Mouse (Mus musculus) heart, adult 2 months (tissue): ENCODE results near the gene Gm10837. TPM values are rescaled to one million over a fixed set of nuclear protein-coding genes. Genes with fewer than 3 reads are reported as not detected.

Experiments used
- DNase-seq, 2 experiments: peaks; one replicate each; pipeline ENCODE4 v3.0.0; 2021
- H3K27ac ChIP-seq: fragments of 200-600 bp; 2 replicates; pipeline ENCODE4 v1.8.1; 2022
- H3K27me3 ChIP-seq: fragments of 200-500 bp; 2 replicates; pipeline ENCODE4 v1.6.1; 2012; ENCODE audit warnings: mild to moderate bottlenecking, low read length, inconsistent platforms, mixed read lengths; ENCODE audit not compliant: control insufficient read depth, insufficient read depth
- H3K36me3 ChIP-seq: fragments of 200-500 bp; 2 replicates; pipeline ENCODE4 v1.6.1; 2012; ENCODE audit warnings: low read length, inconsistent platforms; ENCODE audit not compliant: control insufficient read depth, insufficient read depth
- H3K4me1 ChIP-seq: fragments of 200-500 bp; 2 replicates; pipeline ENCODE4 v1.6.1; 2011; ENCODE audit warnings: low read length; ENCODE audit not compliant: control insufficient read depth, insufficient read depth
- H3K4me3 ChIP-seq: fragments of 200-600 bp; 2 replicates; pipeline ENCODE4 v1.8.1; 2022
- H3K79me2 ChIP-seq: fragments of 200-500 bp; replicated peaks from 2 replicates; pipeline ENCODE4 v1.6.1; 2012; ENCODE audit warnings: mild to moderate bottlenecking, inconsistent platforms, low read length, moderate library complexity, mixed read lengths; ENCODE audit not compliant: control insufficient read depth, insufficient read depth
- H3K9ac ChIP-seq: fragments of 200-500 bp; 2 replicates; pipeline ENCODE4 v1.6.1; 2012; ENCODE audit warnings: low read depth, mild to moderate bottlenecking, control low read depth, inconsistent platforms, low read length, mixed read lengths
- CTCF ChIP-seq: fragments of 200-600 bp; IDR thresholded peaks from 2 replicates; pipeline ENCODE4 v1.8.1; 2022; ENCODE audit warnings: antibody characterized with exemption, mild to moderate bottlenecking, moderate library complexity
- EP300 ChIP-seq: fragments of 200-500 bp; IDR thresholded peaks from 2 replicates; pipeline ENCODE4 v1.6.1; 2011; ENCODE audit warnings: low read depth, low read length, control low read depth; ENCODE audit not compliant: insufficient read depth
- POLR2A ChIP-seq: fragments of 200-500 bp; IDR thresholded peaks from 2 replicates; pipeline ENCODE4 v1.6.1; 2011; ENCODE audit warnings: mild to moderate bottlenecking, low read depth, low read length, control low read depth; ENCODE audit not compliant: insufficient read depth
- WGBS: fragments of 180-500 bp; shearing (Covaris S2); methylation state at CpG from one replicate; pipeline ENCODE4 v1.1.7; 2018; 5-methylcytosine and 5-hydroxymethylcytosine counted together
- intact Hi-C: fragments of 180-260 bp; cut with DNase I; formaldehyde crosslinking; loops from one replicate; pipeline ENCODE4 v1.15.1; 2025
- polyA plus RNA-seq: library from polyadenylated mRNA; depleted of rRNA; stranded (reverse); fragments of >200 nt; gene quantifications from 2 replicates; pipeline ENCODE4 v1.2.3, GENCODE M21; 2012; rRNA removed
- total RNA-seq, 2 experiments: library from RNA; stranded (reverse); gene quantifications; 2 replicates each; pipeline ENCODE4 v1.2.3; 2021

Gene Gm10837
- total and polyA plus RNA-seq, 3 experiments = not detected

- no peak for DNase-seq
- H3K9ac ChIP-seq = no peak overlapping the region
- H3K36me3 ChIP-seq = no peaks in the 10 kb centered on the region; the same call in 1 of the 2 replicates
- TF ChIP-seq POLR2A = no peak
- no peak for TF ChIP-seq EP300
- TF ChIP-seq CTCF = no peak
- peaks cover 5% of the 10 kb centered on the region for H3K79me2 ChIP-seq
- no peak overlapping the region for H3K27ac ChIP-seq
- peaks cover 3% of the 10 kb centered on the region for H3K4me1 ChIP-seq
- peaks cover 2% of the 10 kb centered on the region; the same call in 1 of the 2 replicates for H3K27me3 ChIP-seq
- WGBS = 97% methylated on average over 1 of the region's 1 CpGs
- intact Hi-C loops = loop anchor here (10.0 kb wide), 1 partner anchor 449 kb away; the partner anchor contains the start of gene Tmtc4
- H3K4me3 ChIP-seq = no peak overlapping the region
These were observed 45.6 kb downstream of the Gm10837 start for GRCm38 (mm10) chr14:122535986-122536385.

Other genes with a start within 250 kb of the Gm10837 start
- not detected for gene Gm5089, start 39.5 kb upstream of the Gm10837 start, total RNA-seq
- gene Gm5089, start 39.5 kb upstream of the Gm10837 start, polyA plus RNA-seq = not detected in 2 replicates
- gene Zic5, start 24.9 kb upstream of the Gm10837 start, total RNA-seq = not detected
- gene Zic5, start 24.9 kb upstream of the Gm10837 start, polyA plus RNA-seq = not detected in 2 replicates
- not detected for gene Zic2, start 15.2 kb upstream of the Gm10837 start, total RNA-seq
- 0.31 TPM in 1 of 2 replicates, not detected in the other for gene Zic2, start 15.2 kb upstream of the Gm10837 start, polyA plus RNA-seq
- gene Pcca, start 43.7 kb downstream of the Gm10837 start, total RNA-seq = 100 to 1,000 TPM in 1 of 2 experiments, 10 to 100 TPM in 1; 86.0 to 102 TPM
- gene Pcca, start 43.7 kb downstream of the Gm10837 start, polyA plus RNA-seq = 38.6 and 68.0 TPM in 2 replicates